Mouse (Mus musculus) C2C12 (cell line): ENCODE measurements around the gene Gm10518.

Source experiments
- CEBPB ChIP-seq: IDR thresholded peaks from one replicate; pipeline ENCODE4 v1.6.1; 2011; ENCODE audit warnings: low read depth, mild to moderate bottlenecking, control low read depth, moderate library complexity
- CTCF ChIP-seq: IDR thresholded peaks from one replicate; pipeline ENCODE4 v1.5.1; 2011; ENCODE audit not compliant: control insufficient read depth, insufficient read depth, insufficient read length
- FOSL1 ChIP-seq: IDR thresholded peaks from one replicate; pipeline ENCODE4 v1.8.0; 2011; ENCODE audit warnings: mild to moderate bottlenecking, low read length; ENCODE audit not compliant: poor library complexity, insufficient read depth, severe bottlenecking
- MAX ChIP-seq: IDR thresholded peaks from one replicate; pipeline ENCODE4 v1.6.1; 2011; ENCODE audit warnings: mild to moderate bottlenecking, control low read depth
- MYOD1 ChIP-seq: IDR thresholded peaks from one replicate; pipeline ENCODE4 v1.6.1; 2011; ENCODE audit warnings: low read depth; ENCODE audit not compliant: control insufficient read depth, insufficient read length
- MYOG ChIP-seq: IDR thresholded peaks from one replicate; pipeline ENCODE4 v1.6.1; 2011; ENCODE audit not compliant: control insufficient read depth, insufficient read length; ENCODE audit errors: extremely low read depth
- USF1 ChIP-seq: IDR thresholded peaks from one replicate; pipeline ENCODE4 v1.6.1; 2011; ENCODE audit warnings: low read depth, mild to moderate bottlenecking, control low read depth, moderate library complexity

- TF ChIP-seq FOSL1 (no peak), CTCF (no peak), CEBPB (no peak), MAX (no peak), USF1 (no peak), MYOG (no peak), MYOD1 (no peak)
Observed at GRCm38 (mm10) chr1:179756477-179756876, 46.7 kb upstream of the Gm10518 start.
